Mouse (Mus musculus) right cerebral cortex, postnatal 14 days (tissue): ENCODE data around the gene Vwa2.

ENCODE experiments used
- DNase-seq: peaks from one replicate; pipeline ENCODE4 v3.0.0; 2022

Gene Vwa2

DNA sequence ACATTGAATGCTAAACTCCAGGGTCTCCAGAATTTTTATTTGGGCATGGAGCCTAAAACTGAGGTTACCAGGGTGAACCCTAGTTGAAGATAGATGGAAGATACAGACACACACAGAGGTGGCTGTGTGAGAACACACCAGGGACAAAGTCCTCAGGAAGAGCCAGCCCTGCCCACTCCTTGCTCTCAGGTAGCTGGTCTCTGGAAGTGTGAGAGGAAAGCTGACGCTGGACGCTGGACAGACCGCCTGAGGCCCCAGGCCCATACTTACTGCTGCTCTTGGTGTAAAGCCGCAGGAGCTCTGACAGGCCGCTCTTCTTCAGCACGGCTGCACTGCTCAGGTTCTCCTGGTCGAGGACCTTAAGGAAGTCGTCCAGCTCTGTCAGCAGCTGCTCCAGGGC, 75.8 kb downstream of the Vwa2 start:
- DNase-seq, result no peak

DNA sequence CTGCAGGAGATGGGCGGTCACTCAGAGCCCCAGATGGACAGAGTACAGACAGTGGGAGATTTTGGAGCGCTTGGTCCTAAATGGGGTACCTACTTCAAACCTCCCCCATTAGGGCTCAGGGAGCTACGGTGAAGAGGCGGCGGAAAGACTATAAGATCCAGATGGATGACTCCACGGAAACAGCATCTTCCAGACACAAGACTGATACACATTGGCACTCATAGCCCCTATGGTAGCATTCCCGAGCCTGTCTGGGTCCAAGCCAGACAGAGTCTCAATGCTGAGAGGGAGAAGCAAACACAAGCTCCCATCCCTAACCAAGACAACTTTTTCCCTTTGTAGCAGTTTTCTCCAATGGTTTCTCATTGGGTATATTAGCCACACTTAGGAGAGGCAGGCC, 76.8 kb downstream of the Vwa2 start:
- DNase-seq, result no peak

DNA sequence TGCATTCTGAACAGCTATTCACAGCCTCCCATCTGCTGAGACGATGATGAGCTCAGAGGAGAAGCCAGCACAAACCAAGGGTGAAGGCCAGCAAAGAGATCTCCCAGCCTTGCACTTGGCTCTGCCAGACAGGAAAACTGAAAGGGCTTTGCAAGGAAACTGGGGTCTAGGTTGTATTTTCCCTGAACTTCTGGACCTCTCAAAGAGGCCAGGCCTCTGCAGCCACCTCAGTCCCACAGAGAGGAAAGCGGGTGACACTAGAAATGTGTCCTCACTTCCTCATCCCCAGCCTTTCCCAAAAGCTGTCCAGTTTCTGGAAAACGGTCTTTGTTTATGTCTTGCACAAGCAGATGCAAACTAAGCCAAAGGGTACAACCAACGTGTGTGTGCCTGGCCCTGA, 79.8 kb downstream of the Vwa2 start:
- no peak for DNase-seq

DNA sequence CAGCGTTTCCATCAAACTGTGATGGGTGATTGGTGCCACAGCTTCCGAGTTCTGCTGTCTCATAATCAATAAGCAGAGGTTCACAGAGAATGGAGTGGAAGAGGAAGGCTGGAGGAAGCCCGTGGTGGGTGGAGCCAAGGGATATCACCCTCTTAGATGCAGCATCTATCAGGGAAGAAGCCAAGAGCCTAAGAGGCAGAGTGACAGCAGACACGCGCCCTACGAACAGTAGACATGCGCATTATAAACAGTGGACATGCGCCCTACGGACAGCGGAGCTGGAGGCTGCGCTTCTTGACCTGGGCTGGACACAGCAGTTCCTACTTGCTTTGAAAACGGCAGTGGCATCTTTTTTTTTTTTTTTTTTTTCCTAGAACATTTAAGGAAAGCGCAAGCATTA, 80.8 kb downstream of the Vwa2 start:
- no peak for DNase-seq

DNA sequence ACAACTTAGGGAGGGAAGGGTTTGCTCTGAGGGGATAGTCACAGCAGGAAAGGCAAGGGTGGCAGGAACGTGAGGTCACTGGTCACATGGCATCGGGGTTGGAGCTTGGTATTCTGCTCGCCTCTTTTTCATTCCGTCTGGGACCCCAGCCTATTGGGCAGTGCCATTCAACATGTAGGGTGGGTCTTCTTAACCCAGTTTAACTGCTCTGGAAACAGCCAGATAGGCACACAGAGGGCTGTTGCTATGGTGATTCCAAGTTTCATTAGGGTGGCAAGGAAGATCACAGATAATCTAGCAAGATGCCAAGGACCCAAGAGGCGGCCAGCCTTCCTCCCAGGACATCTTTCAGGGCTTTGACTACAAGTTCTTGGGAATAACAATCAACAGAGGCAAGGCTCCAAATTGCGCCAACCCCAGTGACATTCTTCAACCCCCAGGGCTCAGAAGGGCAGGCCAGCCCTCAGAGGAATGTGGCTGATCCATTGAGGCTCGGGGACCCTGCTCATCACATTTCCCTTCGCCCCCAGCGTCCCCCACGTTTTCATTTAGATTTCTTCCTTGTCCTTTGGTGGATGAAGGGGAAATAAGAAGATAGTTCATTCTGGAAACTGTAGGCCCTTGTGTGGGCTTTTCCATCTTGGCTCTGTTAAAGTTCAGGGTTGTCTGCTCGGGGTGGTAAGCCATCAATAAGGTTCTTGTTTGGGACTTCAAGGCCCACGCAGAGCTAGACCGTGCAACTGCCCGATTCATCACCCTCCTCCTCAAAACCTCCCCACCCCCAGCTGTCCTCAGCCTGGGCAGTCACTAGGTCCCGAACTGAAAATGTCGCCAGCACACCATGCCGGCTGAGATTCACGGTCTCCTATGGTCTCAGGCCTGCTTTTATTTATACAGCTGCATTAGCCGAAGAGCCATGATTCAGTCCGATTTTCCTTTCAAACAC, 81.8 kb downstream of the Vwa2 start:
- no peak for DNase-seq

DNA sequence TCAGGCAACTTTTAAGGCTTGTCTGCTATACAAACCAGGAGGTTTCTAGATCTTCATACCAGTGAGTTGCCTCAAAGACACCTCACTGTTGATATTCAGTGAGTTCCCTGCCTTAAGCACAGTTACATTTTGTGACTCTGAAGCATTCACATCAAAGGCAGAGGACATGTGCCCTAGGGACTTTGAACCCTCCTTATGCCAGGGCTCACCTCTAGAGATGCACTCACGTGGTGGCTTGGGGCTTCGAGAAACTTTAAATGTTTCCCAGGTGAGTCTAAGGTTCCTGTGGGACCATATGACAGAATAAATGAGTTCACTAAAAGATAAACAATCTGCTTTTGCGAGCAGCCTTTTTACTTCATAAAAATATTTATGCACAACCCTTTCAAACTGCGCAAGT, 84.0 kb downstream of the Vwa2 start:
- no peak for DNase-seq

DNA sequence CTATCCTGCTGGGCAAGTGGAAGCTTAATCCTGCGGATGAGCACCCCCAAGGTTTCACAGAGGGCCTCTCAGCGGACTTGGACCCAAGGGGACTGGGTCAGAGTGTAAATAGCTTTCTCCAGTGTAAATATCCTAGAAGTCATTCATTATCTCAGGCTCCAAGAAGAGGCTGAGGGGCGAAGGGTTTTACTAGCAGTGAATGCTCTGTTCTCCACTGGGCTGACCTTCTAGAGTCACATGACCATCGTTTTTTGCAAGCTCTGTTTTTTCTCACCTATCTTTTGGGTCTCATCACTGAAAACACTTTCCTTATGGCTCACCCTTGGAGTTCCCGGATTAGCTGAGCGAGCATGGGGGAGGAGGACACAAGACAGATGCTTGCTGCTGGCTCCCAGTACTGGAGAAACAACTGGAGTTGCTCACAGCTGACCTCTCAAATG, 84.6 kb downstream of the Vwa2 start:
- no peak for DNase-seq

DNA sequence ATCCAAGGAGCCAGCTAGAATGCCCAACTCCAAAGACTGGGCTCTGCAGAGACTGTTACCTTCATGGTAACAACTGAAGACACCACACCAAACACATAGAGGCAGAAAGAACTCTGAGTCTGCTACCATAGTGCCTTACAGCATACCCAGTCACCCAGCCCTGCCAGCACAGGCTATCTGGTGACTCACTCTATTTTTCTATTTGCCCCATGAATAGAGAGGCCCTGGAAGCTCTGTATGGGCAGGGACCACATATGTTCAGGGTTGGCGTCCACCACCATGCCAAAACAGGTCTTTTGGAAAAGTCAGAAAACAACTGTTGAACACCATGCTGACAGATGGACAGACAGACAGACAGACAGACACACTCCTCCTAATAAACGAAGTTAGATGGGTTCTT, 85.0 kb downstream of the Vwa2 start:
- no peak for DNase-seq

DNA sequence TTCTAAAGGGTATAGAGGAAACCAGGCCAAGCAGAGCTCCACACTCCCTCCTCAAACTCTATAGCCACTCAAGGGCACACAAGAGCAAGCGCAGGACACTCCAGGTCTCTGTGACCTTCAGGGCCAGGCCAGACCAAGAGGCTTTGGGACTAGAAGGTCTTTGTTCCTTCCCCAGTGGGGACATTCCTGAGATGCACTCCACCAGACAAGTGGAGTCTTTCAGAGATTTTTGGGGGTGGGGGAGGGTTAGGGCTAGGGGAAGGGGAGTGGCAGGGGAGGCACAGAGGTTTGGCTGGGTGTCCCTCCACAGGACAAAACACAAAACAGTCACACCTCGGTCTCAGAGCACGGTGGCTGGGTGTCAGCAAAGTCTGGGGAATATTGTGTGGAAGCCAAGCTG, 85.6 kb downstream of the Vwa2 start:
- DNase-seq, result no peak
